Mouse (Mus musculus): Measurements from ENCODE around the gene Gm13277. TPM values are rescaled to one million over a fixed set of nuclear protein-coding genes. Genes with fewer than 3 reads are reported as not detected.
"Not testable (repeated sequence)": the region's sequence is repeated elsewhere in the genome, so short reads cannot be mapped to it uniquely, and the experiment has no call there.

The Gm13277 gene
- polyA plus RNA-seq, 1 experiment from 2014 or later = not detected

GRCm38 (mm10) chr4:88757628-88758031, 30.8 kb upstream of the Gm13277 start:
- 0% methylated on average over 19 of the region's 21 CpGs for WGBS

GRCm38 (mm10) chr4:88758751-88759150, 29.7 kb upstream of the Gm13277 start:
- H3K36me3 ChIP-seq (ENCODE audit: control insufficient read depth, insufficient read depth, low read length); DNase-seq (ENCODE audit: low spot score); H3K4me1 ChIP-seq (ENCODE audit: control insufficient read depth, insufficient read depth, low read length); H3K27ac ChIP-seq (ENCODE audit: low read depth, low read length); ATAC-seq (ENCODE audit: insufficient read depth, low FRiP score, low TSS enrichment); H3K9ac ChIP-seq (ENCODE audit: low read length); H3K4me2 ChIP-seq (ENCODE audit: low read depth); H3K9me3 ChIP-seq (ENCODE audit: control insufficient read depth, low read length); H3K27me3 ChIP-seq (ENCODE audit: control insufficient read depth, insufficient read depth, low read length); H3K4me3 ChIP-seq (ENCODE audit: low read depth, low read length): not testable (repeated sequence)
- 85% methylated on average over 9 of the region's 9 CpGs for WGBS

More at GRCm38 (mm10) chr4:88757628-88758031, 30.8 kb upstream of the Gm13277 start:
- Histone ChIP-seq H3K27ac (ENCODE audit: low read depth, low read length) (peak overlapping the region; percentile 67), H3K4me2 (ENCODE audit: low read depth) (peak overlapping the region; percentile 49), H3K4me3 (ENCODE audit: low read depth, low read length) (peak overlapping the region; percentile 30)
- H3K9ac ChIP-seq (ENCODE audit: low read length); H3K36me3 ChIP-seq (ENCODE audit: control insufficient read depth, insufficient read depth, low read length); H3K27me3 ChIP-seq (ENCODE audit: control insufficient read depth, insufficient read depth, low read length); H3K9me3 ChIP-seq (ENCODE audit: control insufficient read depth, low read length); H3K4me1 ChIP-seq (ENCODE audit: control insufficient read depth, insufficient read depth, low read length): not testable (repeated sequence)
- peak; percentile 100 for ATAC-seq (ENCODE audit: insufficient read depth, low FRiP score, low TSS enrichment)
- DNase-seq (ENCODE audit: low spot score) = peak; percentile 87

GRCm38 (mm10) chr4:88759610-88760268, 28.7 kb upstream of the Gm13277 start, which contains the start of gene Gm13283:
TSS of gene Gm13283 (plus strand) at chr4:88760119.
- Histone ChIP-seq H3K4me3 (ENCODE audit: low read depth, low read length) (peak within 1 kb of the TSS; percentile 12; the same call in 1 of the 2 replicates), H3K4me2 (ENCODE audit: low read depth) (peak within 1 kb of the TSS; percentile 32)
- H3K4me1 ChIP-seq (ENCODE audit: control insufficient read depth, insufficient read depth, low read length); DNase-seq (ENCODE audit: low spot score); H3K27ac ChIP-seq (ENCODE audit: low read depth, low read length); H3K9ac ChIP-seq (ENCODE audit: low read length); H3K36me3 ChIP-seq (ENCODE audit: control insufficient read depth, insufficient read depth, low read length); H3K27me3 ChIP-seq (ENCODE audit: control insufficient read depth, insufficient read depth, low read length); H3K9me3 ChIP-seq (ENCODE audit: control insufficient read depth, low read length); ATAC-seq (ENCODE audit: insufficient read depth, low FRiP score, low TSS enrichment): not testable (repeated sequence)
- WGBS = 36% methylated on average over 6 of the region's 14 CpGs

GRCm38 (mm10) chr4:88760431-88760830, 28.0 kb upstream of the Gm13277 start:
- not testable (repeated sequence) for H3K9me3 ChIP-seq (ENCODE audit: control insufficient read depth, low read length); H3K27me3 ChIP-seq (ENCODE audit: control insufficient read depth, insufficient read depth, low read length); ATAC-seq (ENCODE audit: insufficient read depth, low FRiP score, low TSS enrichment); H3K36me3 ChIP-seq (ENCODE audit: control insufficient read depth, insufficient read depth, low read length); H3K4me1 ChIP-seq (ENCODE audit: control insufficient read depth, insufficient read depth, low read length); H3K9ac ChIP-seq (ENCODE audit: low read length); H3K27ac ChIP-seq (ENCODE audit: low read depth, low read length)
- WGBS = 0% methylated on average over 18 of the region's 28 CpGs
- DNase-seq (ENCODE audit: low spot score) = peak; percentile 80
- peak overlapping the region; percentile 12; the same call in 1 of the 2 replicates for H3K4me3 ChIP-seq (ENCODE audit: low read depth, low read length)
- peak overlapping the region; percentile 32 for H3K4me2 ChIP-seq (ENCODE audit: low read depth)

- H3K4me1 ChIP-seq (ENCODE audit: control insufficient read depth, insufficient read depth, low read length); H3K4me3 ChIP-seq (ENCODE audit: low read depth, low read length); H3K27me3 ChIP-seq (ENCODE audit: control insufficient read depth, insufficient read depth, low read length); H3K27ac ChIP-seq (ENCODE audit: low read depth, low read length); H3K9me3 ChIP-seq (ENCODE audit: control insufficient read depth, low read length); H3K9ac ChIP-seq (ENCODE audit: low read length); ATAC-seq (ENCODE audit: insufficient read depth, low FRiP score, low TSS enrichment); H3K36me3 ChIP-seq (ENCODE audit: control insufficient read depth, insufficient read depth, low read length); H3K4me2 ChIP-seq (ENCODE audit: low read depth); DNase-seq (ENCODE audit: low spot score): not testable (repeated sequence)
- WGBS = 78% methylated on average over 6 of the region's 8 CpGs
These were observed 26.7 kb upstream of the Gm13277 start for GRCm38 (mm10) chr4:88761776-88762175.

GRCm38 (mm10) chr4:88762341-88762740, 26.1 kb upstream of the Gm13277 start:
- not testable (repeated sequence) for H3K27me3 ChIP-seq (ENCODE audit: control insufficient read depth, insufficient read depth, low read length); H3K4me3 ChIP-seq (ENCODE audit: low read depth, low read length); H3K4me1 ChIP-seq (ENCODE audit: control insufficient read depth, insufficient read depth, low read length); ATAC-seq (ENCODE audit: insufficient read depth, low FRiP score, low TSS enrichment); H3K9ac ChIP-seq (ENCODE audit: low read length); H3K36me3 ChIP-seq (ENCODE audit: control insufficient read depth, insufficient read depth, low read length); H3K4me2 ChIP-seq (ENCODE audit: low read depth); H3K27ac ChIP-seq (ENCODE audit: low read depth, low read length); DNase-seq (ENCODE audit: low spot score); H3K9me3 ChIP-seq (ENCODE audit: control insufficient read depth, low read length)
- WGBS = 63% methylated on average over 9 of the region's 9 CpGs

- not testable (repeated sequence) for H3K36me3 ChIP-seq (ENCODE audit: control insufficient read depth, insufficient read depth, low read length); H3K27me3 ChIP-seq (ENCODE audit: control insufficient read depth, insufficient read depth, low read length); ATAC-seq (ENCODE audit: insufficient read depth, low FRiP score, low TSS enrichment); H3K4me1 ChIP-seq (ENCODE audit: control insufficient read depth, insufficient read depth, low read length); H3K27ac ChIP-seq (ENCODE audit: low read depth, low read length); H3K9me3 ChIP-seq (ENCODE audit: control insufficient read depth, low read length); H3K9ac ChIP-seq (ENCODE audit: low read length); H3K4me3 ChIP-seq (ENCODE audit: low read depth, low read length)
- peak overlapping the region; percentile 32; the same call in 1 of the 2 replicates for H3K4me2 ChIP-seq (ENCODE audit: low read depth)
- 6% methylated on average over 22 of the region's 42 CpGs for WGBS
- DNase-seq (ENCODE audit: low spot score) = peak; percentile 72
These were observed 24.9 kb upstream of the Gm13277 start for GRCm38 (mm10) chr4:88763384-88764018.

- H3K27ac ChIP-seq (ENCODE audit: low read depth, low read length); ATAC-seq (ENCODE audit: insufficient read depth, low FRiP score, low TSS enrichment); H3K36me3 ChIP-seq (ENCODE audit: control insufficient read depth, insufficient read depth, low read length); H3K27me3 ChIP-seq (ENCODE audit: control insufficient read depth, insufficient read depth, low read length); H3K9me3 ChIP-seq (ENCODE audit: control insufficient read depth, low read length); H3K9ac ChIP-seq (ENCODE audit: low read length); H3K4me1 ChIP-seq (ENCODE audit: control insufficient read depth, insufficient read depth, low read length); DNase-seq (ENCODE audit: low spot score); H3K4me3 ChIP-seq (ENCODE audit: low read depth, low read length); H3K4me2 ChIP-seq (ENCODE audit: low read depth): not testable (repeated sequence)
- no CpG with 5 or more reads among the region's 32 CpGs for WGBS
These were observed 14.9 kb upstream of the Gm13277 start, which contains the start of gene Gm13290 for GRCm38 (mm10) chr4:88773534-88773933. TSS of gene Gm13290 (plus strand) at chr4:88773834.

GRCm38 (mm10) chr4:88776622-88777021, 11.8 kb upstream of the Gm13277 start, which contains the start of gene Gm13289:
TSS of gene Gm13289 (plus strand) at chr4:88776922.
- ATAC-seq (ENCODE audit: insufficient read depth, low FRiP score, low TSS enrichment); H3K27ac ChIP-seq (ENCODE audit: low read depth, low read length); H3K9me3 ChIP-seq (ENCODE audit: control insufficient read depth, low read length); H3K36me3 ChIP-seq (ENCODE audit: control insufficient read depth, insufficient read depth, low read length); H3K4me1 ChIP-seq (ENCODE audit: control insufficient read depth, insufficient read depth, low read length); DNase-seq (ENCODE audit: low spot score); H3K9ac ChIP-seq (ENCODE audit: low read length); H3K4me3 ChIP-seq (ENCODE audit: low read depth, low read length); H3K27me3 ChIP-seq (ENCODE audit: control insufficient read depth, insufficient read depth, low read length); H3K4me2 ChIP-seq (ENCODE audit: low read depth): not testable (repeated sequence)
- WGBS = no CpG with 5 or more reads among the region's 29 CpGs

All from neural tube, embryonic 11.5 days (tissue).